Mouse (Mus musculus) 3T3-L1 (cell line): Measurements from ENCODE around the gene Gm21903.
"Not testable (repeated sequence)": the region's sequence is repeated elsewhere in the genome, so short reads cannot be mapped to it uniquely, and the experiment has no call there.

Experiments used
- DNase-seq: peaks from one replicate; pipeline ENCODE4 v3.0.0-alpha.2; 2015; ENCODE audit warnings: low read depth, low spot score

Gene Gm21903

DNA sequence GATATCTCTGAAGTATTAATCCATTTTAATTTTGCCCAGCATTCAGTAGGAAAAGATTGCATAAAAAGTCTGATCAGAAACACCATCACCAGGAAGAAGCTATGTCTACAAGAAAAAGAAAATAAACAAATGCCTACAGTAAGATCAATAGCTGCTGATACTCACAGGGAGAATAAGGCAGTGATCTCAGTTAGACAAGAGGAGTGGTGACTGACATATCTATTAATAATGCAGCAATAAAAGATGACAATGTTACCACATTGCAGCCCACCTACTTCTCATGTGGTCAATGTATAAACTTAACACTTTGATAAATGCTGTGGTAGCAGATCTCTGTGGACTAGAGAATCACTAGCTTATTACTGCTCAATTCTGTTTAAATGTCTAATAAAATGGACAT lies at the start of gene Gm21903:
TSS of gene Gm21903 (minus strand) at position 101 of the 400 bp plus-strand sequence.
- no peak for DNase-seq

DNA sequence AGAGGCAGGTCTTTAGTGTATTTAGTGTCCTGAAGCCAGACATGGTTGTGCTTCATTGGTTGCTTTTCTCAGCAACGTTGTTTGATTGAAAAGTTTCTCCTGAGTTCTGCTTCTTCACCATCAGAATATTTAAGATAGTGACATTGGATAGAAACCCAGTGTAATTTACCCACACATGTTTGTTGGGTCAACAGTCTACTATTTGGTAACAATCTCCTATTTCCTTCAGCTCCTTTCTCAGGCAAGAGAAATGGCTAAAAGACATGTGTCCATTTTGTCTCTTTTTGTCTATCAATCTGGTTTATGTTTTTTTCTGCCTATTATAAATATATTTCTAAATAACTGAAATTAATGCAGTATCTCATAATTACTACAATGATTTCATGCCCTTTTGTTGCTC lies 33.8 kb upstream of the Gm21903 start, which contains the start of gene Esp23:
TSS of gene Esp23 (minus strand) at position 101 of the 400 bp plus-strand sequence.
- no peak for DNase-seq

DNA sequence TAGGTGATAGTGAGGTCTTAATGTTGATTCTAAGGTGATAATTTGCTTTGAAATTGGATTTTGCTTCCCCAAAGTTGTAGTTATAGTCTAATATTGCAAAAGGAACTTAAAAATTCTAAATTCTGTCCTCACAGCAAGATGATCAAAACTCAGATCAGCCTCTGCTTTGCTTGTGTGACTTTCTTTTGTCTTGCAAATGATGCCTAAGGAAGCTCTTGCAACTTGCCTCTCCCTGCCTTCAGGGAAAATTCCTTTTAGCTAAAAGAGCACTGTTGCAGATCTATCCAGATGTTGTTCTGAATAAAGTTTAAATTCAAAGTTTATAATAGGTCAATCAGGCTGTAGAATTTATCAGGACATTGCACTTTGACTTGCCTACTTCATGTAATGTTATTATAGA lies 20.5 kb upstream of the Gm21903 start:
- DNase-seq = no peak

DNA sequence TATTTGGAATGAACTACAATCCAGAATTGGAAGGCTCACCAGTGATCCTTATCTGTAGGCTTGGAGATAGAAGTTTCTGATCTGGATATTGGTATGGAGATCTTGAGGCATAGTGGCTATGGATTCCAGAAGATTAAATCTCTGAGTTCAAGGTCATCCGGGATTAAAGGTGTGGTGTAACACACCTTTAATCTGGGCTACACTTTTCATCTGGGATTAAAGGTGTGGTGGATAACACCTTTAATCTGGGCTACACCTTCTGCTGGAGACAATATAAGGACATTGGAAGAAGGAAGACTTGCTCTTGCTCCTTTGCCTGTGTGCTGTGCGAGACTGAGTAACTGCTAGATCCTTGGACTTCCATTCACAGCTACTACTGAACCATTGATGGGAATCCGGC lies 6.7 kb downstream of the Gm21903 start, which contains the start of gene Esp24:
TSS of gene Esp24 (plus strand) at position 301 of the 400 bp plus-strand sequence.
- DNase-seq = not testable (repeated sequence)

DNA sequence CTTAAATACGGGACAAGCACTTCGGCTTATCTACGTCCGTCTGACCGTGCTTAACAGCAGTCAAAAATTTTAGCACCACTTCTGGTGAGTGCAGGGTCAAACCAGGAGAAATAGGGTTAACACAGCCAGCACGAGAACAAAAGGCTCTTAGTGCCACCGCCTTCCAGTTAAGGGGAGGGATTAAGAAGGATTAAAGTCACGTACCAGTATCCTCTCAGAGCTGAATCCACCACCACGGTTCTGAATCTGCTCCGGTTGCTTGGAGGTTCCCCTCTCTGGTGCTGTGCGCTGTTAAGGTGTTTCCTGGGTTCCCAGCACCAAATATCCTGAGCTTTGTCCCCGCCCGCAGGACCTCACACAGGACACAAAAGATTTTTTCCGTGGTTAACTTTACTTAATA lies 26.0 kb downstream of the Gm21903 start:
- DNase-seq = no peak

DNA sequence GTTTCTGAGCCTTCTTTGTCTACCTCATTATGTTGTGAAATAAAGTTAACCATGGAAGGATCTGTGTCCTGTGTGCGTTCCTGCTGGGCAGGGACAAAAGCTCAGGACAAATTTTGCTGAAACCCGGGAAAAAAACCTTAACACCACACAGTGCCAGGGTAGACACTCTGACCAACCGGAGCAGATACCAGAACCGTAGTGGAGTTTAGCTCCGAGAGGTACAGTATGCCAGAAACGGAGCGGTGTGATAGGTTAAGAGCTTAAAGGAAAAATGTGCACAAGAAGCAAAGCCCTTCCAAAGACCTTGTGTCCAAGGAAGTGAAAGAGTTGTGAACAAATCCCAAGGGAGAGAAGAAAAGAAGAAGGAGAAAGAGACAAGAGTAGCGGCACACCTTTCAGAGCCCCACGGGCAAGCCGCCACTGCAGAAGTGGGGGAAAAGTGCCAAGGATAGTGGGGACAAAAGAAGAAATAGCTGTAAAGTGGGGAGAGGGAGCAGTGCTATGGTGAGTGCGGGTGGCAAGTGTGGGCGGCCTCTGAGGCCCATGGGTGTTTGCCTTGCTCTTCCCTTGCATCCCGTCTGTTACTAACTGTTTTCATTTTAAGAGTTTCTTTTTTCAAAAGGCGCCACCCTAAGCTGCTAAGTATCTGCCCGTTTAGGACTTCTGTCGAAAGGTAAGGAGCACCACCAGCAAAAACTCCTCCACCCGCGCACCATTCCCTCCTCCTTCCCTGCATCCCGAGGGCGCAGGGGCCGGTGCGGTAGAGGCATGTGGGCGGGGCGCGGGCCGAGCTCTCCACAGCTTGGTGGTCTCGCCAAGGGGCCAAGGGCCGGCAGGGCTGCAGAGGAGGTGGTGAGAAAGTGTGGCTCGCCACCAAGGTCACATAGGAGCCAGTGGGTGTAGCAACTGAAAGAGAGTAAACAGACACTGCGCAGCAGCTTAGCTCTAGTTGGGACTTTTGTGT lies 32.2 kb downstream of the Gm21903 start:
- no peak for DNase-seq

DNA sequence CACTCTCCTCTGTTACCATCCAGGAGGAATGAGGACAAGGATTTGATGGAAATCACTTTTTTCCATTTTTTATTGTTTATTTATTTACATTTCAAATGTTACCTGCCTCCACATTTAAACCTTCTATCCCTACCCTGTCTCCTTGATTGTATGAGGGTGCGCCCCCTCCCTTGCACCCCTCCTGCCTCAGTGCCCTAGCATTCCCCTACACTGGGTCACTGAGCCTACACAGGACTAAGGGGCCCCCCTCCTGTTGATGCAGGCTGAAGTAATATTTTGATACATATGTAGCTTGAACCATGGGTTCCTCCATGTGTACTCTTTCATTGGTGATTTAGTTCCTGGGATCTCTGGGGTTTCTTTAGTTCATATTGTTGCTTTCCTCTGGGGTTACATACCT lies 33.3 kb downstream of the Gm21903 start:
- DNase-seq = no peak
